Mouse (Mus musculus): ENCODE measurements around the gene Pon1.

DNA sequence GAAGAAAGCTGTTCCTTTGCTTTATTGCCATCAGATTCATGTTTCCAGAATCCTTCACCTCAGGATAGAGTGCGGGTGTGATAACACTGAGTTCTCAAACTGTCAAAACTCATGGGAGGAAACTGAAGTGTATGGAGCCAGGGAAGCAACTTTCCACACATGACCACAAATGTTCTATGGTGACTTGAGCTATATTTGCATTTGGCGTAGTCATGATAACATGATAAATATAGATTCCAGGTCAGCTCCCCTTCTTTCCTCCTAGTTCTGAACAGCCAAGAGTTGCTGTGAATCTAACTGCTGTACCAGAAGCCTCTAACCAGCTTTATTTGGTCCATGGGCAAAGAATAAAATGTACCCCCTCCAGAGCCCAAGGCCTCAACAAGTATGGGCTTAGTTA lies 41.6 kb downstream of the Pon1 start:
- no peak for TF ChIP-seq CTCF (IDR thresholded peaks at IDR 0.05; ENCODE audit: extremely low read depth, insufficient read depth, low read length)
- TF ChIP-seq POLR2A (IDR thresholded peaks at IDR 0.05; ENCODE audit: extremely low read depth, insufficient read depth, low read length): no peak
